Mouse (Mus musculus): ENCODE measurements around the gene Kiz. TPM values are rescaled to one million over a fixed set of nuclear protein-coding genes. Genes with fewer than 3 reads are reported as not detected.

Kiz gene
- polyA plus RNA-seq (2017; shearing (Covaris generic)), result 21.3 TPM

DNA sequence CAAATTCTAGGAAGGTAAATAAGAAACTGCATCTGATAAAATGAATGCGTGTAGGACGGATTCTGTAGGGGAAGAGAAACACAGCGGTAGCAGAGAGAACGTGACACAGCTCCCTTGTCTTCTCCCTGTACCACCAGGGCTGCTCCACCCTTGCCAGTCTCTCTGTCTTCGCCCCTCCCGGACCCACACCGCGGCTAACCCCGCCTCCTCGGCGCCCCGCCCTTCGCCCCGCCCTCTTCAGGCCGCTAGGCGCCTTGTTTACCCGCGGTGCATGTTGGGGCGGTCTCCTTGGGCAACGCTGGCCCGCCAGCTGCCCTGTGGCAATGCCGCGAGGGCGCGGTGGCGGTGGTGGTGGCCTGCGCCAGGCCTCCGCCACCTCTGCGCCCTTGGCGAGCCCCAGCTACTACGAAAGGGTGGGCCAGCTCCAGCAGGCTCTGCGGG is at the start of gene Kiz:
Gene Kiz (plus strand): TSS at position 266 of the 441 bp plus-strand sequence.

DNA sequence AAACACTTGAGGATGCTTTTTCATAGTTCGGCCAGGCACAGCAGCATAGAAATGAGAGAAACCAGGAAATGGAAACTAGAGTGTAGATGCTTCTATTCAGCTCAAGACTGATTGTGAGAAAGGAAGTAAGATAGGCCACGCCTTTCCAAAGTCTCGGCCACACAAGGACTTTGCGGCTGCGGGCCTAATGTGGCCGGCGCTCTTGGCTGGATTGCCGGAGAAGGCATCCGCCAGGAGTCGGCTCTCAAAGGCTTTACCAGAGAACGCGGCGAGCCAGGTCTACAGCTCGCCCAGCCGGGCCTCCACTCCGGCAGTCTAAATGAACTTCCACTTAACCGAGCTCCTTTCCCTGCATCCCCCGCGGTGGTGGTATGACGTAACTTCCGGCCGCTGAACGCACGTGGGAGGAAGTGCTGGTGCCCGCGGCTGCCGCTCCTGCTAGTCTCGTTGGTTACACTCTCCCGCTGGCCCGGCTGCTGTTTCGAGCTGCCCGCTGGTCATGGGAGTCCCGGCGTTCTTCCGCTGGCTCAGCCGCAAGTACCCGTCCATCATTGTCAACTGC is 157.0 kb downstream of the Kiz start, which contains the start of gene Xrn2:
Gene Xrn2 (plus strand): TSS at position 374 of the 562 bp plus-strand sequence.

Other genes starting within 250 kb of the Kiz start
- gene Xrn2, start 157.1 kb downstream of the Kiz start, polyA plus RNA-seq (2017; shearing (Covaris generic)), result 165 TPM
- gene Nkx2-4, start 229.6 kb downstream of the Kiz start, polyA plus RNA-seq (2017; shearing (Covaris generic)), result not detected

Data from effector memory CD4-positive, alpha-beta T cell, adult 5 months (primary cell).